Mouse (Mus musculus) kidney, postnatal 4 days (tissue): ENCODE measurements around the gene Tbp.
"Not testable (repeated sequence)": the region's sequence is repeated elsewhere in the genome, so short reads cannot be mapped to it uniquely, and the experiment has no call there.

ENCODE experiments used
- DNase-seq, 2 experiments: peaks; one replicate each; pipeline ENCODE4 v3.0.0; 2021; ENCODE audit warnings: mixed read lengths in 2 of 2

The Tbp gene

GRCm38 (mm10) chr17:15540309-15540708 lies 40.6 kb downstream of the Tbp start:
- DNase-seq, result no peak

GRCm38 (mm10) chr17:15543868-15544267 lies 44.2 kb downstream of the Tbp start:
- DNase-seq, result not testable (repeated sequence)

- no peak for DNase-seq
Observed at GRCm38 (mm10) chr17:15546440-15546839, 46.8 kb downstream of the Tbp start.

- no peak for DNase-seq
Observed at GRCm38 (mm10) chr17:15549713-15550112, 50.0 kb downstream of the Tbp start.

GRCm38 (mm10) chr17:15559946-15560345 lies 60.3 kb downstream of the Tbp start:
- DNase-seq, result no peak

GRCm38 (mm10) chr17:15564014-15564927 lies 64.6 kb downstream of the Tbp start, which contains the start of gene Prdm9:
Prdm9 (minus strand) TSS chr17:15564354.
- peak; percentile 99 to 100 for DNase-seq

GRCm38 (mm10) chr17:15564928-15565300 lies 65.2 kb downstream of the Tbp start:
- DNase-seq, result peak in 1 of 2 experiments; percentile 14

- DNase-seq, result no peak
Observed at GRCm38 (mm10) chr17:15566908-15567307, 67.2 kb downstream of the Tbp start.

GRCm38 (mm10) chr17:15575056-15575455 lies 75.4 kb downstream of the Tbp start:
- no peak for DNase-seq

GRCm38 (mm10) chr17:15577291-15577694 lies 77.6 kb downstream of the Tbp start:
- DNase-seq, result peak; percentile 61 to 72
